Mouse (Mus musculus) testis, postnatal 14 days (tissue): ENCODE results near the gene Stx6.

Experiments
- DNase-seq: peaks from one replicate; pipeline ENCODE4 v3.0.0; 2021; ENCODE audit warnings: low spot score

Stx6 gene

DNA sequence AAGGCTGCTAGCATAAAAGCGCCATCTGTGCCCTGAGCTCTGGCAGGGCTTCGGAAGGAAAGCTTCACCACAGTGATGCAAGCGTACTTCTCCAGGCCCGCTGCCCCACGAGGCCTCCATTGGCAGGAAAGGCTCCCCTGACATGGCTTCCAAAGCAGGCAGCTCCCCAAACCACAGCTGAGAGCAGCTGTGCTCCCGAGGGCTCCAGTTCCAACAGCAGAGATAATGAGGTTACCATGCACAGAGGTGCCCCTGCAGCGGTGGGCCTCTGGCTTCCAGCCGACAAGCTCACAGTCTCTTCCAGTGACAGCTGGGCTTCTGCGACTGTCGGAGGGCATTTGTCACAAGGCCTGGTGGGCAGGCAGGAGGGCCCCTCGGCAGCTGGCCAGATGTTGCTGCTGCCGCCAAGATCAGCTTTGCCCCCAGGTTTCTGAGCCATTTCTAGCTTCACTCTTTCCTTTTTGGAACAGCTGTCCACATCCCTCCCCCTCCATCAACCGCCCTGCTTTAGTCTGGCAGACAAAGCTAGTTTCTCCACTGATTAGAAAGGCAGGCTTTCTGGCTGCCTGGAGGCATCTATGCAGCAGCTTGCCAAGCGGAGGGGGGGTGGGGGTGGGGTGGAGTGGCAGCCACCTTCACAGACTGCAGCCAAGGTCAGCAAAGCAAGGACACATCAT lies 75.6 kb downstream of the Stx6 start:
- peak; percentile 61 for DNase-seq

DNA sequence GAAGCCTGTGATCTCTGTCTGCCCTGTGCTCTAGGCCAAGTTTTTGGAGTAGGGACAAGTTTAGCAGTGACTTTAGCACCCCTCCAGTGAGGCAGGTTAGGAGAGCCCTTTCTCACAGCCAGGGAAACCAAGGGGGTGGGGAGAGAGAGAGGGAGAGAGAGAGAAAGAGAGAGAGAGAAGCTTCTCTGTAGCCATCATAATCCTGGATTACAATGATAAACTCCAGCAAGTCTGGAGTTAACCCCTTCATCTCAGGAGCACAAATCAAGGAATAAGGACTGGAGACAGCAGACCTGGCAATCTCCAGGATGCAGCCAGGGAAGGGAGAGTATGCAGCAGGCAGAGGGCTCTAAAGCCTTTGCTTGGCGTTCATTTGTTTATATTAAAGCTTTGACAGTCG lies 77.1 kb downstream of the Stx6 start:
- DNase-seq = no peak

DNA sequence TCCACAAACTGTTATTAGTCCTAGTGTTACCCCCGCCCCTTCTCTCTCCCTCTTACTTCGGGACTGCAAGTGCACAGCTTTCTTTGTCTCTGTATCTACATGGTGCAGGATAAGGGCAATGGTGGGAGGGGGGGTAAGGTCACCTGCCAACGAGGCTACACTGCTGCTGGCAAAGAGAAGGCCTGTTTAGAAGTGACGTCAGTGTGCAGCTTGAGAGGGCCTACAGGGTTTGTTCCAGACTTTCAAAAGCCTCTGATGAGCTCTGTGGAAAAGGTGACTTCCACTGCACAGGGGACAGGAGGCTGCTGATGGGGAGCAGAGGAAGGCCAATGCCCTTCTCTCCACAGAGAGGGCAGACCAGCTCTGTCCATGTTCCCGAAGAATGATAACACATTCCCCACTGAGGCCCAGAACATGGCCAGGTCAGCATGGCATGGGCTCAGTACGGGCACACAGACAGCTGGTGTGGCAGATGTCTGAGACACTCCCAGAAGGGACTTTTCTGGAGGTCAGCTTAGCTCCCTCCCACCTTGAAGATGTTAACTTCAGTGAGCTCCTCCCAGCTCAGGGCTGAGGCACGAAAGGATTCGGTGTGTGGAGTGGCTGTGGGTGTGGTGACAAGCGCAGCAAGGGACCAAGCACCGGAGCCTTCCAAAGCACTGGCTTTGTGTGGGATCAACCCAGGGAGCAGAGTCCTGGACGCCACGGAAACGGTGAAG lies 78.0 kb downstream of the Stx6 start:
- no peak for DNase-seq

DNA sequence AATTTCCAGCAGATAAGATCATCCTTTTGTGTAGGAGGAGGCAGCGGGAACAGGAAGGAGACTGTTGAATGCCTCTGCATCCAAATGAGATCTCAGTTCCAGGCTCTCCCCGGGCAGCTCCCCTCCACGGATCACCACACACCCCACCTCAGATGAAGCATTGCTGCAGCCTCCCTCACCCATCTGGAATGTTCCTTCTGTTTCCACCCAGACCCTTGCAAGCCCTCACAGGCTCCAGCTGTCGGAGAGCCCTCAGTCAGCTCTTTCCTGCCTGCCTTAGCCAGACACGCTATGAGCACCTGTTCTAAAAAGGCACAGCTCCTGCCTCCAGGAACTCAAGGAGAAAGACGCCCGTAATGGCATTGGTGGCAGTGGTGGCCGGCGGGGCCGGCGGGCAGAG lies 78.9 kb downstream of the Stx6 start:
- DNase-seq = peak; percentile 40

DNA sequence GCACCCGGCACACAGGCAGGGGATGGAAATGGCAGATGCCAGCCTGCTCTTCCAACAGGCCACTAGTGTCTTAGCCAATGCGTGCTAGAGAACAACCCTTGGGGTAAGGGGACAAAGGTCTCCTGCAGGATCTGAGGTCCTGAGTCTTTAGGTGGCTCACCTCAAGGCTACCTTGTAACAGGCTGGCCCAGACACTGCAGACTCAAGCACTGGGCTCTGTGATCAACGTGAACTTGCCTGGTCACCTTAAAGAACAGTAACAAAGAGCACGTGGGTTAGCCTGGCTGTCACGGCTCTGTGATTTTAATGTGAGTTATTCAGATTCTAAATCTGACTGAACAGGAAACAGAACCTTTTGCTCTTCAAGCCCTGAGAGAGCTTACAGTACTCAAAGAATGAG lies 79.6 kb downstream of the Stx6 start:
- DNase-seq = no peak

DNA sequence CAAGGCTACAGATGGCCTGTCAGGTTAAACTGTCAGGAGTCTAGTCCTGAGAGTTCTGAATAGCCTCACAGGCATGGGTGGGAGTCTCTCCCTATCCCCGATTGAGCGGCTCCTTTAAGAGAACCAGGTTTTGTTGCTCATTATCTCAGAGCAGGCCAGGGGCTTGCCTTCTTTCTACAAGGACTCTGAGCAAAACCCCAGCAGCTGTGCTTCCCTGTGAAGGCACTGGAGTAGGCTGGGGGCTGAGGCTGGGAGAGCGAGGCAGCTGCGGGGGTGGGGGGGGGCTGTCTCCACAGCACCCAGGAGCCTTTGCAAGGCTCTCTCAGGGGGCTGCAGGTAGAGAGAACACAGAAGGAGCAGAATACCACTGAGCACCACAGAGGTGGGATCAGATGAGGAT lies 80.7 kb downstream of the Stx6 start:
- no peak for DNase-seq

DNA sequence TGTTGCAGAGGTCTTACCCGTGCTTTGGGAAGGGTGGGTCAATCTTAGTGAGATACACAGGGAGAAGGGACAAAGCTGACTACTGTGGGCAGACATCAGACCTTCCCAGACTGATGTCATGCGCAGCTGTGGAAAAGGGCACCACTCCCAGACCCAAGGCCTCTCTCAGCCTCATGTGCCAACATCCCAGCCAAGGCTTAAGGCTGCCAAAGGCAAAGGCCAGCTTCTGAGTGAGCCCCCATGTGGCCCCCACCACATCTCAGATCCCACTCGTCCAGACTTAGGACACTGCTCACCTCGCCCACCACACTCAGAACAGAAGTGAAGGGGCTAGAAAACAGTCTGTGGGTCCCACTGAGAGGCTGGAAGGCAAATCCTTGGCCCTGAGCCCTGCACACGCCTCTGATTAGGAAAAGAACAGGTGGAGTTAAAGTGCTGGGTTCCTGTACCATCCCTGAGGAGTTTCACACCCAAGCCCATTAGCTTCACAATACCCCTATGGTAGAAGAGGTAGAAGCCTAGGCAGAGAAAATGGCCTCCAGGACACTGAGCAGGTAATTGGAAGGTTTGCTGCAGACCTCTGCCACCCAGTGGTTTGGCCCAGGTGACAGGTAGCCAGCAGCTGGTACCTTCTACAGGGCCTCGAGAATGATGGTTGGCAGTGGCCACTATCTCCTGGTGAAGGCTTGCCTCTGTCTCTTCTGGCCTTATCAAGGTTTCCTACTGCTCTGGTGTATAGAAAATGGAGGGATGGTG lies 81.6 kb downstream of the Stx6 start:
- DNase-seq = no peak

DNA sequence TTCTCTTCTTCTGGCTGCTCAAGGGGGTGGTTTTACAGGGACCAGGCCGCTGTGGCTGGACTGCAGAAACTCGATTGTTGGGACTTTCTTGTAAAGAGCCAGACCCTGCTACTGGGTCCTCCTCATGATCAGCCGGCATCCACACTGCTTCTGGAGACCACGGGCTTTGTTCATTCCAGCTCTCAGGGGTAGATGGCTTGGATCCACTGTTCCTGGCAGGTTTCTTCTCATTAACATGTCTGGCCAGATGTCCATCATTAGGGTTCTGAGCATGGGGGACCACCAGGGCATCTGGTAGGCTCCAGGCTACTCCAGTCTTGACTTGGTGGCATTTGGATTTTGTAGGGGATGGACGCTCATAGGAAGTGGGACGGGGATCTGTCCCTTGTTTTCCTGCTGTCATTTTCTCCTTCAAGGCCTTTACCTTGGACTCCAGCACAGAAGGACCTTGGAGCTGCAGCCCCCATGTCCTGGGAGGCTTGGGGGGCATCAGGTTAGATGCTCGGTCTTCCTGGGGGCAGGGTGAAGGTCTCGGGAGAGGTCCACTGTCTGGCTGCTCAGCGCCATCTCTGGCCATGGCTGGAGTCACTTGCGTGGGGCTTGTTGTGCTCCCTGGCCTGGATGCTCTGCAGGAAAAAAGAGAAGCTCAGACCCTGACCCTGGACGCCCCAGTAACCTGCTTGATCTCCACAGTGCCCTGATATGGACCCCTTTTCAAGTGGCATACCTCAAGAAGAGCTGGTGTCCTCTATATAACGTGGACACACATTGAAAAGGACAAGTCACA lies 83.4 kb downstream of the Stx6 start:
- no peak for DNase-seq

DNA sequence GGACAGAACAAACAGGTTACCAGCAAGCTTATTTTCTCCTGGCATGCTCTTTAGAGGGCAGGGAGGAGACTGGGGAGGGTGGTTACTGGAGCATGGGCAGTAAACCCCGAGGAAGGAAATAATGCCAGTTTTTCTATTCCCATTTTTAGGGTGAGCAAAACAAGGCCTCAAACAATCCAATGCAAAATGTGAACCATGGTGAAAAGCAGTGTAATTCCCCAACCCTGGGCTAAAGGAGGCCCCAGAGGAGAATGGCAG lies 83.9 kb downstream of the Stx6 start:
- no peak for DNase-seq

DNA sequence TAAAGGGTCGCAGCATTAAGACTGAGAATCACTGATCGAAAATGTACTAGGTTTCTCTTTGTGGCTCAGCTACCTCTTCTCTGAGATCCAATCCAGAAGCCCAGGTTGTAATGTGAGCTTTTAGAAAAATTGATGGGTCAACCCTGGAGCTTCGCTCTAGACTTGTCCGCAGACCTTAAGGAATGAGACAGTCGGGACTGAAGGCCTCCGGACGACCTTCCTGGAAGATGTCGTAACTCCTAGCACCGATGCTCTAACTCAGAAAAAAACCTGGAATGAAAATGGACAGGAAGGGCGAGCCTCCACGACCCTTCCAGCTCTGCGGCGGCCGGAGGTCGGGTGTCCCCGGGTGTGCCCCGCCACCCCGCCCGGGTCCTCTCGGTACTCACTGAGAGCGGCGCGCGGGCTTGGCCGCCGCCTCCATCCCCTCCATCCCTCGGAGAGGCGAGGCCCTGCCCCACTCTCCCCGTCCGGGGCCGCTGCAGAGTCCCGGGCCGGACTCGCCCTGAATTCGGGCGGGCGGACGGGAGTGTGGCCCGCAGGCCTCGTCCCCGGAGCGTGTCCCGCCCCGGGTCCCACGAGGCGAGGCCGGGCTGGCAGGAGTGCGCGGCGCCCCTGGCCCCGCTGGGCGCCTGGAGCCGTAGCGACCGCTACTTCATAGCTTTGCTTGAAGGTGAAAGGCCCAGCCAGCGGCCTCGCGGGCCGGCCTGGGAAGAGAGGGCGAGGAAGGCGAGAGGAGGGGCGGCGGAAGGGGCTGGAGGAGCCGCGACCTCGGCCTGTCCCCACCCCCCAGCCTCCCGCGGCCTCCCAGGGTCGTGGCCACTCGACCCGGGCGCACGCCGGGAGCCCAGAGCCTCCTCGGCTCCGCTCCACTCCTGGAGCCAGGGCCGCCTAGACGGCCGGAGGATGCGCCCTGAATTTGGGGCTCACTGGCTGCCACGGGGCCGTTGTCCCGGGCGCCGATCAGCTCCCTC lies 85.6 kb downstream of the Stx6 start, which contains the start of gene BC034090:
Gene BC034090, minus strand, starts transcription at position 648 of the 974 bp plus-strand sequence.
- DNase-seq = peak; percentile 49

DNA sequence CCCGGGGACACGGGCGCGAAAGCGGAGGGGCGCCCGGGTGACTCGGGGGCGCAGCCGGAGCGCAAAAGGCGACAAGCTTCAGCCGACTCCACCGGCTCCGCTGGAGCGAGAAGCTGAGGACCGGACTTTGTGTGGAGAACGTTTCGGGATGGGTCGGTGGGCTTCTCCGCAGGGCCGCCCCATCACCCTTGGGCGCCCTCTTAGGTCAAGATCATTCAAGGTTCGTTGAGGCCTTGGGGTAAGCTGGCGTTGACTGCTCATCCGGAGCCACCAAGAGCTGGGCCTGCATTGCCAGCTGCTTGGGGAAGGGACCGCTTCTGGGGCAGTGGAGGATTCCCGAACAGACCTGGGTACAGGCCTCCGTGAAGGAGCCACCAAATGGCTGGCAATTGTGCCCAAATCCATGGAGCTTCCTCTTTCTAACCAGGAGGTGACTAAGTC lies 86.3 kb downstream of the Stx6 start:
- DNase-seq = no peak

DNA sequence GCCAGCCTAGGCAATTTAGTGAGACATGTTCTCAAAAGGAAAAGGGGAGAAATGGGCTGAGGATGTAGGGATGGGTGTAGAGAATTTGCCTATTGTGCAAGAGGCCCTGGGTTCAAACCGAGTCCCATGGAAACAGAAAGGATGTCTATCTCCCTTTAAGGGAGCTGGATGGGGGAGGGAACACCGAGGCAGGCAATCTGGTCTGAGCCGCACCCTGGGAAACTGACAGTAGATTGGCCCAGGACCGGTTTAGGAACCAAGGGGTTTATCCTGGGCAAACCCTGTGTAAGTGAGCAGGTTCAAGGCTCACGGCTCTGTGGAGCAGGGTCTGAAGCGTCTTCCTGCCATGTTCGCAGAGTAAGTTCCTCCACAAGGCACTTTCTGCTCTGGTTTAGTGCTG lies 87.0 kb downstream of the Stx6 start:
- no peak for DNase-seq

DNA sequence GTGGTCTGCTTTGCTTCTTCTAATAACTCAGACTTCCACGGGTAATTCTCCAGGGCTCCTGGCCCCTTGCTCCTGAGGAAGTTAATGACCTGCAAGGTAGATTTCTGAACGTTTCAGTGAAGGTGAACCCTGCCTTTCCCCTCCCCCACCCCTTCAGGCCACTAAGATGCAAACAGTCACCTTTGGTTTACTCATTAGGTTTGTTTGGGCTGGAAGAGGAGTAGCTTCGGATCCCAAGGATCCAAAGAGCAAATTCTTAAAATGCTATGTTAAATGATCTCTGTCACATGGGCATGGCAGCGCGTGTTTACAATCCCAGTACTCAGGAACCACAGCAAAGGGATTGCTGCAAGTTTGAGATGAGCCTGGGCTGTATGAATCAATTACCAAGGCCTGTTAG lies 88.9 kb downstream of the Stx6 start:
- DNase-seq = no peak

DNA sequence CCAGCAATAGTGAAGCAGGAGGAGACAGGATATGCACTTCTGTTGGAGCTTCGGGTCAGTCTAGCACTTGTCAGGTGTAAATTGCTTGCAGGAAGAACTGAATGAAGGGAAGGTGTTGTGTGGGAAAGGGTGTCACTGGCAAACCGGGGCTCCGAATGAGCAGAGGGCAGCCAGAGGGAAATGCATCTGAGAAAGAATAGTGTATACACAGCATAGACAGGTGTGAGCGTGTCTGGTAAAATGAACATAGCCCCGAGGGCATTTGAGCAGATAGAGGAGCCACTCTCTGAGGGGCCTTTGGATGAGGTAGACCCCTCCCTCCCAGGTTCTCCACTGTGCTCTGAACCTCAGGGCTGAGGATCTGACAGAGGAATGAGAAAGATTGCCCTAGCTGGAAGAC lies 89.5 kb downstream of the Stx6 start:
- DNase-seq = no peak

DNA sequence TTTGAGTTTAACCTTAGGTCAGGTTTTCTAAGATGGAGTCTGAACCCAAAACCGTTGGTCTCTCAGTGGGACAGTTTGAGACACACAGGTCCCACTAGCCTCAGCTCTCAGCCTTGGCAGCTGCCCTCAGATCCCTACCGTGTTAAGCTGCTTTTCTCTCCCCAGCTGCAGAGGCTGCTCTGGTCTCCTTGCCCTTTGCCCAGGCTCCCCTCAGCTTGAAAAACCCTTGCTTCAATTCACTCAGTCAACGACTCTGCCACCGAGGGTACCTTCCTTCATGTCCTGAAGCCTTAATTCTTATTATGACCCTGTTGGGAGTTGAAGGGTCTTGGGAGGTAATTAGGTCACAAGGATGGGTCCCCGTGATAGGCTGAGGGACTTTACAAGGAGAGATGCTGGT lies 91.4 kb downstream of the Stx6 start:
- no peak for DNase-seq

DNA sequence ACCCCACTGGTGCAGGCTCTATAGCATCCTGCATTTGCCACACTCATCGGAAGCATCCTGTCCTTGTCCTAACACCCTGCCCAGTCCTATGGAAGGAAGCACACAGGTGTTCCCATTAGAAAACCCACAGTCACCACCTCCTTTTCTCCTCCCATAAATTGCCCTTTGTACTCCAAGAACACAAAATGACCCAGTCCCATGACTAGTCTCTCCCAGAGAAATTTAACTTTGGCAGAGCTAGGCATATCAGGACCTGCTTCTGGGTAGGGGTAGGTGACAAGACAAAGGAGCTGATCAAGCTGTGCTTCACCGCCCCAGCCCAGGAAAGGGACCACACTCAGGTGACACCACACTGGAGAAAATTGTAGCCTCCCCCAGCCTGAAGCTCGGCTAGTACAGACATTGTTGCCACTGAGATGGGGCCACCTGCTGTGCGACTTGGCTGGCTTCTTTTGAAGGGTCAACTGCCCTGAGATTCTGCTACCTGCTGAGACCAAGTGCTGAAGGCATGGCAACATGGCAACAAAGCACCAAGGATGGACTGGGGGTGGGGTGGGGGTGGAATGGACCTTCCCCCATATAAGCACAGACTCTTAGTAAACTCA lies 92.1 kb downstream of the Stx6 start:
- DNase-seq = no peak

DNA sequence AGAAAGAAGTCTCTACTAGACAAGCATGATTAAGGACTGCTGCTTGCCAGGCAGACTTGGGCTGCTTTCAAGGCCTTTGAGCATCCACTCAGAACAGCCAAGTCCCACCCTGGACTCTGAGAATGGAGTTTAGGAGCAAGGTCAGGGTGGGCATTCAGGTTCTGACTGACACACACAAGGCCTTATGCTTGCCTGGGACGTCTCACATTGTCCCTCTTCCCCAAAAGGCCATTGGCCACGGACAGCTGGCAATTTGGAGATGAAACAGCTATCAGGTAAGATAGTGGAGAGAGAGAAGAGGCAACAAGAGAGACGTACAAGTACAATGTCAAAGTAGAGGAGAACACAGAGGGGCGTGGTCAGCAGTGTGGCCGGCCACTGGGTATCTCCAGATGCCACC lies 93.1 kb downstream of the Stx6 start:
- DNase-seq = no peak

DNA sequence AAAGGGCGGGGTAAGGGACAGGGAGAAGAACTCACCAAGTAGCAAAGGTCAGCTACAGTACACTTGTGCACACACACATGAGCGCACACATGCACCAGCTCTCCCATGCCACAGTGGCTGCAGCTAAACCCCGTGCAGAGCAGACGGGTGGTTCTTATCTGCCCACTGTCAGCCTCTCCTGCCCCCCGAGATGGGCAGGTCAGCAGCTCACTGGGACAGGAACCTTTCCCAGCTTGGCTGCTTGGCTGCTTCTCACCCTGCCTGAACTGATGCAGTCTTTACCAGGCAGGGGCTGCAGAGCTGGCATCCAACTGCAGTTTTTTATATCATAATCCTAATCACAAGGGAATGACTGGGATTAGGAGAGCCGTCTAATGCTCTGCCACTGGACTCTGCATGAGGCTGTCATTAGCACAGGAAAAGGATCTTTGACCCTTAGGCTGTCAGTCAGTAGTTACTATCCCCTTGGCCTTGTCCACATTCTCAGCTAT lies 94.2 kb downstream of the Stx6 start:
- DNase-seq = no peak

DNA sequence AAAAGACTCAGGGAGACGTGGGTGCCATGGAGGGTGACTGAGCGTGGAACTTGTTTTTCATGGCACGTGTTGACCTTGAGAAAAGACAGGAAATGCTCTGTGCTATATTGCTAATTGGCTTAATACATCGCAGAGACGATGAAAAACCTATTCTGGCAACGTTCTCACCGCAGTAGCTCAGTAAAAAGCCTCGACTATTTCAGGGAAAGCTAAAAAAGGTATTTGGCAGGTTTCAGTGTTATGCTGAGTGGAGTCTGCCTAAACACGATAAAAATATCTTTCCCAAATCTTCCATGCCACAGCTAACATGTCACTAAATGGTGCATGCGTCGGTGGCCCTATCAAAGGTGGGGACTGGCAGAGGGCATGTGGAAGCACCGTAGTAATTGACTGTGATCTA lies 94.6 kb downstream of the Stx6 start:
- no peak for DNase-seq

DNA sequence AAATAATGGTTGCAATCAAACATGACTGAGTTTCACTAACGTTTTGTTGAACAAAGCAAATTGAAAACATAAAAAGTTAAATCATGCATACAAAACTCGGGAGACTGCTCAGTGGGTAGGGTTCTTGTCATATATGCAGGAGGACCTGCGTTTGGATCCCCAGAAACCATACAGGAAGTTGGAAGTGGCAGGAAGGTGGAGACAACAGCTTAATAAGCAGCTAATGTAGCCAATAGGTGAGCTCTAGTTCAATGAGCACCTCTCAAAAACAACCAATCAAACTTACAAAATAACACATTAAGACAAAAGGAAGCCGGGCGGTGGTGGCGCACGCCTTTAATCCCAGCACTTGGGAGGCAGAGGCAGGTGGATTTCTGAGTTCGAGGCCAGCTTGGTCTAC lies 95.8 kb downstream of the Stx6 start:
- no peak for DNase-seq
